Mouse (Mus musculus) heart, adult 18-20 months (tissue): ENCODE measurements at regions not wholly inside any gene's neighbourhood (a gene's known extent, or its start where the extent isn't known, plus 50 kb on each side); places are given as distances from the start of the nearest gene placed in this dataset.
"Not testable (repeated sequence)": the region's sequence is repeated elsewhere in the genome, so short reads cannot be mapped to it uniquely, and the experiment has no call there.

Experiments
- DNase-seq, 2 experiments: peaks; one replicate each; pipeline ENCODE4 v3.0.0; 2021 to 2022; ENCODE audit warnings: mixed read lengths in 1 of 2

DNA sequence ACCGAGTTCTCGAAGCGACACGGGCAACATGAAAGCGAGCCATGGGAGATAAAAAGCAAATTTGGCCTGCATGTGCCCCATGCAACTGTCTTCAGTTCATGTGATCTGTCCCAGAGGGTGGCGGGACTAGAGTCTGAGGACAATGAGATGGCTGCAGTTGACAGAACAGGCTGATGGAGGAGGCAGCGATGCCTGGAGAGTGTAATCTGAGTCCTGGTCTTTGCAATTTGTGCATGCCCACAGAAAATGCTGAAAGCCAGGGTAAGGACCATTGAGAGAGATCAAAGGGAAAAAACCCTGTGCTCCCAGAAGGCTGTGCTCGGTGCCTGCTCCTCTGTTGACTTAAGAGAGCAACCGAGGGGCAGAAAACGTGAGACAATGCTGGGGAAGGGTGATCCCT, 624.8 kb upstream of the BB014433 start:
- DNase-seq = no peak

DNA sequence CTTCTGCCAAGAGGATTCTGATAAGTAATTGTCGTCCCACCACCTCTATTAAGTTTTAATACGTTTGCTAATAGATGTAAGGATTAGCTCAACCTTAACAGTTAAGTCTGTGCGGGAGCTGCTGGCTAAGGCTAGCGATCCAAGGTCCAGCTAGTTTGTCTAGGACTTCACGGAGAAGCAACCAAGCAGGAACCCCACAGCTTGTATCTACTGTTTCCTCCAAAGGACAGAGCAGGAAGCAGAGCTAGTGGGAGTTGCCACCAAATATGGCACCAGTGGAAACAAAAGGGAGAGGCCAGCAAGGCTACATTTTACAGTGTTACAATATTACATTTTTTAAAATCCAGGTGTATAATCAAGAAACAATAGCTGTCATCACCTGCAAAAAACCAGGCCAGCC, 624.4 kb upstream of the BB014433 start:
- no peak for DNase-seq

DNA sequence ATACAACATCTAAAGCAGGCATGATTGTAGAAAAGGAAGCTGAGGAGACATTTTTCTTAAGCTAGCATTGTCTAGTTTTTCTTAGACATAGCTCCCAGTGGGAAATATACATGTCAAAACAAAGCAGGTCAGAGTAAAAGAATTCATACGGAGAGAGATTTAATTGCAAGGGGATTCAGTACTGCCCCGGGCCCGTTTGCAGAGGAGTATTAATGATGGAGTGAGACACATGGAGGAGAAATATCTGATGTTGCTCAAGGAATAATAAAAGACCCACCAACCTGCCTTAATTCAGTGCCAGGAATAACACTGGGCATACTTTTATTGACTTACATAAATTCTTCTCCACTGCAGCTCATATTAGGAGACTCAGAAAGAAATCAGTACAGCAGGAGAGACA, 623.6 kb upstream of the BB014433 start:
- DNase-seq = no peak

DNA sequence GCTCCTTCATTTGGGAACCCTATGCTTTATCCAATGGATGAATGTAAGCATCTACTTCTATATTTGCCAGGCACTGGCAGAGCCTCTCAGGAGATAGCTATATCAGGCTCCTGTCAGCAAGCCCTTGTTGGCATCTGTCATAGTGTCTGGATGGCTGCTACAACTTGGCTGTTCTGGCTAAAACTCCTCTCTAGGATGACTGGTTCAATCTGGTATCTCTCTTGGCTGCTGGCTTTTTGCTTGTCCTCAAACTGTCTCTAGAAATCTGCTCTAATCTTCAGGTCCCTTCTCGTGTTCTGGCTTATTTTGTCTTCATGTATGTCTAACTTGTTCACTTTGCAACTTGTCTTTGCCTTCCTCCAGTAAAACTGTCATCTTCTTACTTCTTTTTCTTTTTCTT, 614.7 kb upstream of the BB014433 start:
- DNase-seq = no peak

DNA sequence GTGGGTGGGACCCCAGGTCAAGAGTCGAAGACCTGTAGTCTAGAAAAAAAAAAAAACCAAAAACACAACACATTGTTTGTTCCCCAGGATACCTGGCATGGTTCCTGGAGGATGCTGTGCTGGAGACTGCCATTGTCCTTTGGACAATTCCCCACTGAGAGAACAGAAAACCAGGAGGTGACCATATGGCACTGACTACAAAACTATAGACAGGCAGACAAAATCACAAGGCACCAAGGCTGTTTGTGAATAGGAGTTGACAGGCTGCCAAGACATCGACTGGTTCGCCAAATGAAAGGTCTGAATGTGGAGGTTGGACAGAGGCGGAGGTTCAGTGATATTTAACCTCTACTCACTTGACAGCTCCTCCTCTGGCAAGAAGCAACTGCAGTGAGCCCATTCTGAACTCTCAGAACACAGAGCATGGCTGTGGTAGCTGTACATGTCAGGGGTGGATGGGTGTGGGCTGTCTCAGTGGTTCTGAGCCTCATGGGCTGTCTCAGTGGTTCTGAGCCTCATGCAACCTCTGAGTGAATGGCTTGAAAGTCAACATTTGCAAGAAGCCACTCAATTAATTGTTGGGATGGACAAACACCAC, 589.0 kb upstream of the BB014433 start:
- DNase-seq = no peak

DNA sequence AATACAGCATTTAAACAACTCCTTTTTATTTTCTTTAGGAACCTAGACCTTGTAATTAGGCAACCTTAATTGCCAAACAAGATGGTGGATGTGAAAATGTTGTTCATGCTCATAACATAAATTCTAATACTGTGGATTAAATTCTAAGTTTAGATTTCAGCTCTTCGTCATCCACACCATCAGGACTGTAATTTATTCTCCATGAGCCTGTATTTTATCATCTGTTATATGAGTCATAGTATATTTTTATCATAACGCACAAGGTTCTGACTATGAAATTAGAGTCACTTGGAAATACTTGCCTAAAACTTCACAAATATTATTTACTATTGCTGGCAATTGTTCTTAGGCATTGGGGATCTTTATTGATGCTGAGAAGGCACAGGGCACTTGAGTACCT, 582.7 kb upstream of the BB014433 start:
- no peak for DNase-seq

DNA sequence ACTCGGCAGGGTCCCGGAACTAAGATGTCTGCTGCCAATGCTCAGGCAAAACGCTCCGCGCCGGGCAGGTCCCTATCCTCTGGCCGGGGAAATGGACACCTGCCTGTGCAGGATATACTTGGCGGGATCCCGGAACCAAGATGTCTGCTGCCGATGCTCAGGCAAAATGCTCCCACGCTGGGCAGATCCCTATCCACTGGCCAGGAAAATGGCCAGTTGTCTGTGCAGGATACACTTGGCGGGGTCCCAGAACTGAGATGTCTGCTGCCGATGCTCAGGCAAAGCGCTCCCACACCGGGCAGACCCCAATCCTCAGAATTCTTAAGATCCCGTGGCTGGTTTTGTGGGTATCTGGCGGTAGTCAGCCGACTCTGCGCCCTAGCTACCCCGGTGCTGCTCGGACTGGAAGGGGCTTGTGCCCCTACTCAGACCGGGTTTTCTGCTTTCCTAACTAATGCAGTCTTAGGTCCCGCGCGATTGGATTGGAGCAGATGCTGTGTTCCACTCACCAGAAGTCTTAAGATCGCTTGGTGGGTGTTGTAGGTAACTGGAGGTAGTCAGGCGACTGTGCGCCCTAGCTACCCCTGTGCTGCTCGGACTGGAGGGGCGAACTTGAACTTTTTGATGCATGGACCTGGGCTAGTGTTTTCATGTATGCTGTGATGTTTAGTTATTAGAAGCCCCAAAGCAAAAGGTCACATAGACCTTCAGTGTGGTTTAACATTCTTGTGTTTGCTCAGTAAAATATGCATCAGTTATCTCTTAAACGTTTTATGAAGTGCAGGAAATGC, 577.9 kb upstream of the BB014433 start:
- not testable (repeated sequence) for DNase-seq

DNA sequence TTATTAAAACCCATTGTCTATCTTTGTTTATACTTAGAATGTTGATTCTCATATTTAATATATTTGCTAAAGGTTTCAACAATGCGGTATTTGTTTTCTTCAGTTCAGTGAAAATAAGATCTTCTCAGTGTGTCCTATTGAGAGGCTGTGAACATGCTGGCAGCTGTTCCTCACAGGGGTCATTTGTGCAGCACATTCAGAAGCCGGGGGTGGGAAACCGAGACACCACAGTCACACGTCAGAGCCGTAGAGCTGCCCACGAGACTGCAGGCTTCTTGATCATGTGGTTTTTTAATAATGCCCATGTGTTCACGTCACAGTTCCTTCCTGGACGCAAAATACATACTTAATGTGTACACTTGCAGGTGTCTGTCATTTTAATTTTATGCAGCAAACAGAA, 564.3 kb upstream of the BB014433 start:
- DNase-seq = no peak

DNA sequence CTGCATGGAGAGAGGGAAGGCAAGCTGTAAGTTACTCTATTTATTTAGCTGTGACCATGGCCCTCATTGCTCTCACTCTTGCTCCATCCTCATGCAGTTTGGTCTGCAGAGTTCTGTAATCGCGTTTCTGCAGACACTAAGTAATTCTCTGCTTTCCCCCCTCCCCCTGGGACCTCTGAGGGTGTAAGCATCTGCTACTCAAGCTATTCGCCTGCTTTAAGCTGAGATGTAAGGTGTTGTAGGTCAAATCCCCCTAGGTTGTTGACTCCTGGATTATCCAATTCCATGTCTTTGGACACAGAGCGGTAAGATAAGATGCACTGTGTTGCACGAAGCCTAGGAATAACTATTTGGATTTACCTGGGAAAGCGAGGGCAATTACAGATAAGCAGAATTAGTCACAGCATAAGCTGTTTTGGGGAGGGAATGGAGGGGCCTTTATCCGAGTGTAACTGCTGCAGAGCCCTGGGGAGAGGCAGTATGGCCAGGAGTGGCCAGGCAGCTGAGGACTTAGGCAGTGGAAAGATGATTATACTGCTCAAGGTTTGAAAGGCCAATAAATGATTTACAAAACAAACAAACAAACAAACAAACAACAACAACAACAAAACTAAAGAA, 561.8 kb upstream of the BB014433 start:
- no peak for DNase-seq

DNA sequence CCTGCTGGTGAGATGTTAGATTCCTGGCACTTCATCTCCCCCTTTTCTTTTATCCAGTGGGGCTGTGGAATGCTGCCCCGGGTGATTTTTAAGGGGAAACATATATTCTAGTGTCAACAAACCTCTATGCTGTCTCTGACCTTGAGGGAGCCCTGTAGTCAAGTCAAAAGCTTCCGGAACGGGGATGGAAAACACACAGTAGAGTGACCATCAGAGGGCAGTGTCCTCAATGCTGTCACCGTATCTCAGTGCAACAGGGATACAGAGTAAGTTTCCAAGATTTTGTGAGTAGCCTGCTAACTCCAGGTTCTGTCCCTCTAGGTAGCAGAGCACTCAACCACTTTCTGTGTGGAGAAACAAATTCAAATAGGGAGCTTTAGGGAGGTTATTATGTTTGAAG, 555.7 kb upstream of the BB014433 start:
- peak in 1 of 2 experiments; percentile 17 for DNase-seq

DNA sequence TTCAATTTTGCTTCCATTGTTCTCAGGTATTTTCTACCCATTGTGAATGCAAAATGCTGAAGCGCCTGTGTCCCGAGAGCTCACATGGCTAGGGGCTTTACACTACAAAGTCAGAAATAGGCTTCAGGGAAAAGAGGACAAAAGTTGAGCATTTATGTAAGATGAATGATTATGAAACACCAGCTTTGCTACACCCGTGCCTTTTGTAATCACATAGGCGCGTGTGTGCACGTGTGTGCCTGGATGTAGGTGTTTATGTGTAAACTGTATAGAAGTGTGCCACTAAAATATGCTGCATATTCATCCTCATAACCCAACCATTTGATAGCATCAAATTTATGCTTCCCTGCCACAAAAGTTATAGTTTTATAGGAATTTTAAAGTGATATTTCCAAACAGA, 547.2 kb upstream of the BB014433 start:
- no peak for DNase-seq

DNA sequence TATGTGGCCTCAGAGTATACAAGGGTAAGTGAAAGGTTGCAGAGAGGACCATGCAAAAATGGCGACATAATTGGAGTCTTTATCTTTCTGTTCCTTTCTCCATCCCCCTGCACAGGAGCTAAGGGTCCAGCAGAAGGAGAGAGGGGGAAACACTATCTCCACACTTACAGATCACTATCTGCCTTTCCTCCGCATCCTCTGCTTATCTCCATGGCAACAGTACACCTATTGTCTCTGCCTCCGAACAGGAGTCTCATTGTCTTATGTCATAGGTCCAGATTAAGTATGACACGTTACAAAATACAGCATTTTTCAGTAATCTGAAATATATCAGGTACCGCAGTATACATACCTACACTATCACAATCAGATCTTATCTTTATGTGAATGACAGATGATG, 537.9 kb upstream of the BB014433 start:
- no peak for DNase-seq

DNA sequence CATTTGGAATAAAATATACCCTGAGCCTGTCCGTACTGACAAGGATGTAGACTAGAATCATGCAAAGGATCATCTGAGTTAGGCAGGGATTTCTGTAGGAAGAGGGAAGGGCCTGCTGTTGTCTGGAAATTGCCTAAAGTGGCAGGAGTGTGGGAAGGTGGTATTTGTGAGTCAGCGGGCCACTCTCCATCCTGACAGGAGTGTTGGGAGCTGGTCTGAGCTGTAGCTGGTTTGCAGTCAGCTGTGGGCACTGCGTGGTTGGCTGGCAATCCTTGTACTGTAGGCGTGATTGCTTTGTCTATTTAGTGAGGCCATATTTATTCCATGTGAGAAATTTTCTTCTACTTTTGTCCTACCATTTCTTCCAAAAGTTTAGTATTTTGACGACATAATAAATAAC, 524.2 kb upstream of the BB014433 start:
- no peak for DNase-seq

DNA sequence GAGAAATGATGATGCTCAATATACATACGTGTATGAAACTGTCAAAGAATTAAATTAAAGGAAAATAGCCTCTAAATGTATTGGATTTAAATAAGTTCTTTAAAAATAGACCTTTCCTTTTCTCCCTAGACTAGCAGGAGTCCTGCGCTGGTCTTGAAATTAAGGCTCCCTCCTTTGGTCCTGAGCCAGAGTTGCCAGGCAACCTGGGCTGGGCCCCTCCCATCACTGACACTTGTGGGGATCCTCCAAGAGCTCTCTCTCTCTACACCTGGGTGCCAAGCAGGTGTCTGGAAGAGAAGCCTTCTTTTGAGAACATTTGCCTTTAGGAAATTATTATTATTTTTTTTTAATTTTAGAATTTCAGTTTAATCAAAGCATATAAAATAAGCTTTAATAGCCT, 521.9 kb upstream of the BB014433 start:
- DNase-seq = no peak

DNA sequence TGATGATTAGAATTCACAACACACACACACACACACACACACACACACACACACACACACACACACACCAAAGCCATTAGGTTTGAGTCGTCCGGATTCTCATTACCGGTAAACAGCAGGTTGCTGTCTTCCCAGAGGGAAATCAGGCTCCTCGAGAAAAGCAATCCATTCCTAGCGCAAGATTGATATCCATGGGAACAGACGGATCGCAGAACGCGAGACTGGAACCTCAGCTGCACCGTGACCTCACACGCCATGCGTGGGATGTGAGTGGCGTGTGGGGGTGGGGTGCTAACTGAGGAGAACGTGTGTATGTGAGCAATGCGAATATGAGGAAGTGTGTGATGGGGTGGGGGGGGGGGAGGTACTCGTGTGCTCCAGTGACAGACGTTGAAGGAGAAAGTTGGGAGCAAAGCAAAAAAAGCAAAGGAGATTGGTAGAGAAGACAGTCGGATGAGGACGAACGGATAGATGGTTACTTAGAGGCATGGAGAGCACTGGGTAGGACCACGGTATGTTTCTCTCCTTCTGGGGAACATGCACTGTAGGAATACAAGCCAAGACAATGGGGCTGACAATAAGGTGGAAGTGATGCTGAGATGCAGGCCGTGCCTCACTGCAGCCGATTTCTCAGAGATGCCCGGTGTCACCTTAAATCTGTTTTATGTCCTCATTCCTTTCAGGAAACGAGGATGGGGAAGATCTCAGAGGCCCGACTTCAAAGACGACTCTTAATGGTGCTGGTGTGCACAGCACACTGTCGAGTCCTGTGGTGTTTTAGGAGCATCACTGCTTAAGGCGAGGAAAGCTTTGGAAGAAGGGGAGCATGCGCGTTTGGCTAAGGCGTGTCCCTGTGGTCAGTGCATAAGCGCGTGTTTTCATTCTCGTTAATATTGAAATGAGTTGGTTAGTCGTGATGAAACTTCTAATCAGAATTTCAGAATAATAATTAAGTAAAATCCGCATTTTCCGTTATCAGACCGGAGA, 516.7 kb upstream of the BB014433 start:
- DNase-seq = no peak

DNA sequence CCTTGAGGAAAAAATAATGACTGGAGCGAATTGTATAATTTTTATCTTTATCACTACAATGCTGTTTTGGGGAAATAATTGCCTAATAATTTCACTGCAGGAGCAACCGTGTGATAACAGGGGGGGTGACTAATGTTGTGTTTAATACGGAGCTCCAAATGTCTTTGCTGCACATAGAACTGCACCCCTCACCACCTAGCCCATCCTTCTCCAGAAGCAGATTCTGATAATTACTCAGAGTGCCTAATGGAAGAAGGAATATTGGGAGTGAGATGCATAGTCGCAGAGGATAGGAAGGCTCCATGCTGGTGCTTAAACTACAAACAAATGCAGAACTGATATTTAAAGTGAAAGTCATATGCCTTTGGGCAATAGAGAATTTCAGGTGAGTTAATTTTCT, 486.1 kb upstream of the BB014433 start:
- DNase-seq = no peak

DNA sequence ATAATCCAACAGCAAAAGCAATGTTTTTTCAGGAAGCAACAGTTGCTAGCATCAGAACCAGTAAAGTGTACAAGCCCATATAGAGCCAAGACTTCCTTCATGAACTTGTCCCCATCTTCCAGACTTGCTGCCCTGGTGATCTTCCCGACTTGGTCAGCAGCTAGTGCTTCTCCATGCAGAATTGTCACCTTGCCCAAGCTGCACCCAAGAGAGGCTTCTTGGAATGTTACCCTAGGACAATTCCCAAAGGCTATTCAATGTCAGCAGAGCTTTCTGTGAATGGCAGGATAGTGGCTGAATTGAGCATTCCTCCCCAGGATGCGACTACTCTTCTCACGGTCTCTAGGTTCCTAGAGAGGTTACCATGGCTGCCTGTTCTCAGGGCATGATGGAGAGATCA, 479.6 kb upstream of the BB014433 start:
- no peak for DNase-seq

DNA sequence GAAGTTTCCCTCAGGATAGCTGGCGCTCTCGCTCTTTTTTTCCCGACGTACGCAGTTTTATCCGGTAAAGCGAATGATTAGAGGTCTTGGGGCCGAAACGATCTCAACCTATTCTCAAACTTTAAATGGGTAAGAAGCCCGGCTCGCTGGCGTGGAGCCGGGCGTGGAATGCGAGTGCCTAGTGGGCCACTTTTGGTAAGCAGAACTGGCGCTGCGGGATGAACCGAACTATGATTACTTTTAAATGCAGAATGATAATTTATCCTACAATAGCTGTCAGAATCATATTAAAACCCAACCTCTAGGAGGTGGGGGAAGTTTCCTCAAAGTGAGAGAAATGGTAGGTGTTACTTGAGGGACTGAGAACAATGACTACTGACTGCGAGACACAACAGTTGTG, 474.0 kb upstream of the BB014433 start:
- DNase-seq = peak; percentile 53 to 87

DNA sequence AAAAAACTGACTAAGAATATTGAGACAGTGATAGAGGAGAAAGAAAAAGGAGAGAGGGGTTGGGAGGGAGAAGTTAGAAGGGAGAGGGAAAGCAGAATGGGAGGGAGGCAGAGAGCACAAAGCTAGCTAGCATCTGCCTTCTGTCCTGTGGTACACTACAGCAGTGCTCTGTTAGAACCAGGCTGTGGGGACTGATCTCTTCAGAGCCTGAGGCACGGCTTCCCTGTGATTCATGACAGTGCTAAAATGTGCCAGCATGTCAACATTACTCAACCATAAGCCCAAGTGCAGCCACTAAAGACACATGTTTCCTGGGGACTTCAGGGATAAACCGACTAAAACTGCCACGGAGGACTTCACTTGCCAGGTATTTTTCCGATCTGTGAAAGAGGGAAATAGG, 455.1 kb upstream of the BB014433 start:
- no peak for DNase-seq

DNA sequence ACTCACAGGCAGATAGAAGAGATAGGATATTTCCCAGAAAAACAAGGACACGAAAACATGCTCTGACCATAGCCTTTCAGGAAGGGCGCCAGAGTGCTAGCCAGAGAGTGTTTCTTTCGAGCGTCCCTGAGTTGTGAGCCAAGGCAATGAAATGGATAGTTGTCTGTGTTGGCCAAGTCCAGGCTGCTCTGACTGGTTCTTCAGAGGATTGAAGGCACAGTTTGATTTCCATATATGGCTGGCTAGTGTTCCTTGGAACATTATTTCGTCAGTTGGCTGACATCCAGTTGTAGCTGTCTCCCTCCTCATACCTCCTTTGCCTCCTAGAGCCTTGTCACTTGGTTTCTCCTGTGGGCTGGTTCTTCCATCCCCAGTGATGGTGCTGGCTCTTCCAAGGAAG, 451.7 kb upstream of the BB014433 start:
- DNase-seq = no peak

DNA sequence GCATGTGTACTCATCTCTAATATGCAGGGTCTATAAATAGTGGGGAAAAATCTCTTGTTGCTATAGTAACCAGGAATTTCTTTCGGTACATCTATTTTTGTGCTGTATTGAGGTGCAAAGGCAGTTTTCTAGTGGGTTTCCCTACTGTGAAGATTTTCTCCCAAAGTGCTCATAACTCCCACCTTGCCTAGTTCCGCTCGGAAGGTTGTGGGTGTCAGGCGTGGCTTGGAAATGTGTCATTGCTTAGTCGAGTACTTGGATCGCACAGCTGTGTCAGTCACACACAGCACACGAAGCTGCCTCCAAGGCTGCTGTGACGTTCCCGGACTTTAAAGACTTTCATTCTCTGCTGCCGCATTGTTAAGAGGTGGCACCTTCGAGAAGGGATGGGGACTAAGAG, 450.4 kb upstream of the BB014433 start:
- no peak for DNase-seq

DNA sequence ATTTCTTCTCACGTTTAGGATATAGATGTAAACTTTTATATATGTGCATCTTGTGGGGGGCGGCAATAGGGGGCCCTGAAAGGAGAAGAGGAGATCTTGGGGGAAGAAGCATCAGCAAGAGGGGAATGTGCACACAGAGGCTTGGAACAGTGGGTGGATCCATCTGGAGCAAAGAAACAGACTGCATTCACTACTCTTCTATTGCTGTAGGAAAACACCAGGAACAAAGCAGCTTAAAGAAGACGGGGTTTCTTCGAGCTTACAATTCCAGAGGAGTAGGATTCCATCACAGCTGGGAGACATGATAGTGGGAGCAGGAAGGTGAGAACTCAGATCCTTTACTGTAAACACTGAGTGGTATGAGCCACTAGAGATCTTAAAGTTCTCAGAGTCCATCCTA, 444.9 kb upstream of the BB014433 start:
- DNase-seq = no peak

DNA sequence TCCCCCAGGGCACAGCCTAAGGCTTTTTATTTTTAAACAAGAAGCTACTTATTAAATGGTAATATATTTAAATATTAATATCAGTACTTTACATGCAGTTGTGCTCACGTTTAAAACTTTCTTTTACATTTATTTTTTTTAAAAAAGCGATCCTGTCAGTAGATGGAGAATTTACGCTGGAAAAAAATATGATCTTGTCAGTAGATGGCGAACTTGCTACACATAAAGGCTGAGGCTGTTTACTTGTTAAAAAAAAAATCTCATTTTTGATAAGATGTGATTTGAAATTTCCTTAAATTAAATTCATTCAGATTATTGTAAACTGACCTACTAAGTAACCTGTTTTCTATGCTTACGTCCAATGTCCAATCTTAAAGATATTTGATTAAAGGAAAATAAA, 441.7 kb upstream of the BB014433 start:
- no peak for DNase-seq
